Comparison of ENCODE assay signal across 18 mouse cellular contexts in genomic region chr12:88245786-88246185, GRCm38 (mm10). TPM values are rescaled to one million over a fixed set of nuclear protein-coding genes. Genes with fewer than 3 reads are reported as not detected.
DNase-seq lines count a peak whose midpoint lies in the region; ATAC-seq and TF ChIP-seq lines count a peak whose summit lies in the region.
"Not testable (repeated sequence)": the region's sequence is repeated elsewhere in the genome, so short reads cannot be mapped to it uniquely, and the experiment has no call there.
"Had no signal": no experiment of that assay in that cellular context is flagged by ENCODE, and none has a peak within 500 bp of the region (broad histone marks: within the 10 kb centered on the region; RNA-seq: fewer than 3 reads in every experiment).

No protein-coding gene starts in this region.

- H3K27me3 ChIP-seq in C2C12 (ENCODE audit: control insufficient read depth, insufficient read depth, insufficient read length); Patski: not testable (repeated sequence)

- not testable (repeated sequence) for H3K4me3 ChIP-seq in C2C12 (ENCODE audit: insufficient read depth, poor library complexity, severe bottlenecking)

- H3ac ChIP-seq in C2C12 (ENCODE audit: control insufficient read depth, insufficient read length, low read depth) = not testable (repeated sequence)

- DNase-seq in Muller cell, postnatal 12 days (ENCODE audit: inconsistent ontology term) = peak; percentile 31
- not testable (repeated sequence) for DNase-seq in Patski (ENCODE audit: low read depth, low spot score)
- peak; percentile 15 for DNase-seq in adrenal gland, adult 2 months
- DNase-seq in heart, adult 11 months = peak; percentile 59

- CTCF ChIA-PET in Patski (lab: Charles Lee) = not testable (repeated sequence)

- H3K79me2 ChIP-seq in C2C12 (ENCODE audit: control insufficient read depth, insufficient read depth) = not testable (repeated sequence)

- in situ Hi-C loops in Patski (cut with MboI; ENCODE audit: low pct_unique_long_range_greater_than_20kb) = not testable (repeated sequence)

- H3K79me3 ChIP-seq in C2C12 (ENCODE audit: low read depth) = not testable (repeated sequence)

- POLR2A ChIA-PET in Patski (lab: Charles Lee) = not testable (repeated sequence)

- not testable (repeated sequence) for H3K36me3 ChIP-seq in C2C12 (ENCODE audit: control insufficient read depth, insufficient read depth)

- ATAC-seq in Patski = peak; percentile 47

- TF ChIP-seq CTCF in C2C12 (IDR thresholded peaks at IDR 0.05; ENCODE audit: control insufficient read depth, insufficient read depth, insufficient read length); Patski (IDR thresholded peaks at IDR 0.05): not testable (repeated sequence)

TF ChIP-seq in C2C12, 6 proteins besides CTCF, POLR2A, EP300 and RAD21:
- TF ChIP-seq MYOD1 (IDR thresholded peaks at IDR 0.05; ENCODE audit: control insufficient read depth, insufficient read length, low read depth) = peak; percentile 70

RNA-seq across cellular contexts. Expression of gene Gm8332, which starts 4.1 kb away (rescaled TPM):
- 0.88 TPM for polyA plus RNA-seq in C2C12 (2012; fragmentation: generic; extraction: Trizol)
- 14.2 TPM for polyA plus RNA-seq in Patski (2021)
- not detected for total RNA-seq in adrenal gland, adult 2 months (2021)
- polyA plus RNA-seq in adrenal gland, adult 2 months (2012; rRNA removed) = not detected in 2 replicates
- total RNA-seq: adrenal gland, adult 18-20 months; adrenal gland, adult 8-10 months; adrenal gland, postnatal 10 days; adrenal gland, postnatal 14 days; adrenal gland, postnatal 25 days; adrenal gland, postnatal 36 days; adrenal gland, postnatal 4 days; CH12.LX; MEL had no signal
- polyA plus RNA-seq: activated CD4-positive, CD25-positive, alpha-beta regulatory T cell, adult 4 months; brain, embryonic 14.5 days; CD4-positive, CD25-positive, alpha-beta regulatory T cell, adult 4 months; cerebellum, adult 2 months had no signal

RNA-seq across cellular contexts. Expression of gene Gm5662, which starts 28.5 kb away (rescaled TPM):
- polyA plus RNA-seq in C2C12 (2012; fragmentation: generic; extraction: Trizol) (0.15 TPM), Patski (2021) (0.63 TPM)
- total RNA-seq in adrenal gland, adult 2 months (2021) = not detected
- polyA plus RNA-seq in adrenal gland, adult 2 months (2012; rRNA removed) = not detected in 2 replicates
- total RNA-seq: adrenal gland, adult 18-20 months; adrenal gland, adult 8-10 months; adrenal gland, postnatal 10 days; adrenal gland, postnatal 14 days; adrenal gland, postnatal 25 days; adrenal gland, postnatal 36 days; adrenal gland, postnatal 4 days; CH12.LX; MEL had no signal
- polyA plus RNA-seq: activated CD4-positive, CD25-positive, alpha-beta regulatory T cell, adult 4 months; brain, embryonic 14.5 days; CD4-positive, CD25-positive, alpha-beta regulatory T cell, adult 4 months; cerebellum, adult 2 months had no signal
